16 mouse cellular contexts compared by ENCODE assay signal in the genomic region with DNA sequence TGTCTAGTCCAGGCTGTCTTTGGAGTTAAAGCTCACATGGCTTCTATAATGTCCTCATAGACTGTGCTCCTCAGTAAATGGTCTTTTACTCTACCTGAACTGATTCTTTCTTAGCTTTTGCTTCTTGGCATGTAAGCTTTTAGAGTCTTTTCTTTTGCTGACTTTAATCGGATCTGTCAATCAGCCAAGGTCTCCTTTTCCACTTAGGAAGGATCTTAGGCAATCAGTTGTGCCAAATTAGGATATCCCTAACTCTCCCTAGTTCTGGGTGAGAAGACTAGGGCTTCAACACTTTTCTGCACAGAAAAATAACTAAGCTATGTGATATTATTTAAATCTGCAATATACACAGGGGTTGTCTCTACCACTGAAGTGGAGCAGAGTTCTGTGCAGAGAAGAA.
"Had no signal": no experiment of that assay in that cellular context is flagged by ENCODE, and none has a peak within 500 bp of the region (broad histone marks: within the 10 kb centered on the region; RNA-seq: fewer than 3 reads in every experiment).

No protein-coding gene starts in this region.

- DNase-seq: retina, postnatal 1 day; right cerebral cortex, adult 18-20 months; right cerebral cortex, postnatal 14 days; right cerebral cortex, postnatal 25 days; right cerebral cortex, postnatal 4 days; spleen, adult 18-20 months; thymus, adult 18-20 months; thymus, adult 2 months; thymus, postnatal 14 days; thymus, postnatal 25 days; thymus, postnatal 36 days; thymus, postnatal 4 days had no signal

- H3K9me3 ChIP-seq: neural tube, embryonic 13.5 days; neural tube, embryonic 15.5 days; stomach, embryonic 15.5 days had no signal

- H3K4me2 ChIP-seq: neural tube, embryonic 13.5 days; neural tube, embryonic 15.5 days; stomach, embryonic 15.5 days had no signal

- H3K4me3 ChIP-seq: neural tube, embryonic 13.5 days; neural tube, embryonic 15.5 days; stomach, embryonic 15.5 days had no signal

- H3K4me1 ChIP-seq: stomach, embryonic 15.5 days had no signal

- H3K27me3 ChIP-seq: neural tube, embryonic 13.5 days; neural tube, embryonic 15.5 days; stomach, embryonic 15.5 days had no signal

- H3K9ac ChIP-seq: neural tube, embryonic 13.5 days; neural tube, embryonic 15.5 days; stomach, embryonic 15.5 days had no signal

- H3K36me3 ChIP-seq: neural tube, embryonic 13.5 days; neural tube, embryonic 15.5 days; stomach, embryonic 15.5 days had no signal

- H3K27ac ChIP-seq: neural tube, embryonic 13.5 days; neural tube, embryonic 15.5 days; stomach, embryonic 15.5 days; stomach, postnatal 0 days had no signal
